Mouse (Mus musculus) brain, embryonic 14.5 days (tissue): ENCODE measurements around the gene Pa2g4. TPM values are rescaled to one million over a fixed set of nuclear protein-coding genes. Genes with fewer than 3 reads are reported as not detected.

ENCODE experiments used
- DNase-seq: peaks from one replicate; pipeline ENCODE4 v3.0.0-alpha.2; 2011; ENCODE audit warnings: low read depth
- CTCF ChIP-seq: fragments of 200-500 bp; IDR thresholded peaks from 2 replicates; pipeline ENCODE4 v1.5.1; 2012; ENCODE audit warnings: inconsistent platforms, mild to moderate bottlenecking, moderate library complexity, borderline replicate concordance; ENCODE audit not compliant: insufficient read depth, insufficient read length; ENCODE audit errors: extremely low read depth
- POLR2A ChIP-seq: fragments of 200-500 bp; IDR thresholded peaks from 2 replicates; pipeline ENCODE4 v1.6.1; 2012; ENCODE audit warnings: mild to moderate bottlenecking, inconsistent platforms, borderline replicate concordance; ENCODE audit not compliant: poor library complexity, insufficient read depth, insufficient read length, severe bottlenecking; ENCODE audit errors: extremely low read depth
- polyA plus RNA-seq: library from polyadenylated mRNA; depleted of rRNA; stranded (reverse); fragments of >200 nt; gene quantifications from 2 replicates; pipeline ENCODE4 v1.2.3, GENCODE M21; 2012

The Pa2g4 gene
- polyA plus RNA-seq, 1 experiment, result 123 TPM

DNA sequence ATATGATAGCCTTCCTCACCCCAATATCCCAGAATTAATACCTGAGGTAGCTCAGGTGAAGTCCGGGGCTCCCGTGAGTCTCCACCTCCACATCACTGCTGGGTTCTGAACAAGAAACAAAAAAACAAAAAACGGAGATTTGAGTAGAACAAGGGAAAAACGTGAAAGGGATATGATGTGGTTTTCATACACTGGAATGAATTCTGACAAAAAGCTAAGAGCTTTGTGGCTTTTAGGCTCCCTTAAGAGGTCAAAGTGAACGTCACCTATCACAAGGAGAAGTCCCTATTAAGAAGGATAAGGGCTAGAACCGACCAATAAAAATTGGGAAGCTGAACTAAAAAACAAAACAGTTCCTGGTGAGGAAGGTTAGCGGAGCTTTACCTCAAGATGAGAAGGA, 19.0 kb downstream of the Pa2g4 start:
- TF ChIP-seq POLR2A (no peak), CTCF (no peak)
- DNase-seq, result no peak

GRCm38 (mm10) chr10:128546361-128546760, 19.4 kb downstream of the Pa2g4 start:
- TF ChIP-seq POLR2A, result no peak
- peak; percentile 51; the same call in 1 of the 2 replicates for TF ChIP-seq CTCF
- DNase-seq, result peak; percentile 78

GRCm38 (mm10) chr10:128545570-128545898, 20.3 kb downstream of the Pa2g4 start:
- no peak for DNase-seq
- TF ChIP-seq POLR2A (no peak), CTCF (no peak)

DNA sequence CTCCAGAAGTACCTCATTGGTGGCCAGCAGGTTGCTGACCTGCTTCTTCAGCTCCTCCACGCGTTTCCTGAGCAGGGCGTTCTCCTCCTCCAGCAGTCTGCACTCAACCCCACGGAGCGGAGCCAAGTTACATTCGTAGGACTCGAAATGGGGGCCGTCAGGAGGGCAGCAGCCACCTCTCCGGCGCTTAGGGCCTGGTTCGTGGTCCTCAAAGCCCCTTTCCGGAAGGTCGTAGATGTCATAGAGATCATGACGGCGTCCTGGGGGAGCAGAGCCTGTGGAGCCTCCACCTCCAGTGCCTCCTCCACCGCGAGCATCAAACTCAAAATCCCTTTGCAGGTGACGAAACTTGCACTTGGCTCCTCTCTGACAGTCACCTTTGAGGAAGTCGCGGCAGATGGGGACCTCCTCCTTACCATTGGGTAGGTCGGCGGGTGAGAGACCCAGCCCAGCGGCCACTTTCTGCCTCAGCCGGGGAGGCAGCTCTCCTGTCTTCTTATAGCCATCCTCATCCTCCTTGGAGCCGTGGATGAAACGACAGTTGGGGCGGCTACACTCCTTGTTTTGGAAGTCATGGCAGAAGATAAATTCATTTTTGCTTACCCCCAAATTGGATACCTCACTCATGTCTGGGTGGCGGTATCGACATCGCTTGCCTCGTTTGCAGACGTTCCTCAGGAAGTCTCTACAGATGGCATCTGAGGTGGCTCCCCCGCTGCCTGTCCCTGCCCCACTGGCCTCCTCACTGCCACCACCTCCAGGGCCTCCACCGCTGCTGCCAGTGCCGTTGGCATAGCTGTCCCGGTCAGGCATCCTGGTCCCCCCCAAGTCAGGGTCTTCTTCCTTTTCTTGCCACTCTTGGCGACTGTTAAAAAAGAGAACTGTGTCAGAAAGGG, 20.9 kb downstream of the Pa2g4 start:
- TF ChIP-seq POLR2A (no peak), CTCF (no peak)
- DNase-seq, result no peak

DNA sequence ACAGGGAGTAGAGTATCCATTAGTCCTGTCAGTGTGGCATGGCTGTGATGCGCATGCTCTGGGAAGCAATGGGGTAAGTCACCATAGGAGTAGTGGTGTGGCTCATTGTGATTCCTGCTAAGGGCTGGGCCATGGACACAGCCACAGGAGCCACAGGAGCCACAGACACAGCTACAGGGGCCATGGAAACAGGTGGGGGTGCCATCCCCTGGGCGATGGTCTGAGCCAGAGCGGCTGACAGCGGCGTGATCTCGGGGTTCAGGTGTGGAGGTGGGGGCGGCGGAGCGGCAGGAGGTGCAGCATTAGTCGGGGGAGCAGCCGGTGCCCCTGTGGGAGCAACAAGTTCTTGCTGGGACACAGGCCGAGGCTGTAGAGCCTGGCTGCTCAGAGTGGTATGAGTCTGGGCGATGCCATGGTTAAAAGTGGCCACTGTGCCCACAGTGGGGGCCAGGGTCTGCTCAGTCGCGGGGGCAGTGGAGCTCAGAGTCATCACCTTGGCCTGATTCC, 21.6 kb downstream of the Pa2g4 start:
- DNase-seq, result no peak
- TF ChIP-seq POLR2A, result no peak
- no peak for TF ChIP-seq CTCF

GRCm38 (mm10) chr10:128543100-128543499, 22.7 kb downstream of the Pa2g4 start:
- DNase-seq, result no peak
- TF ChIP-seq POLR2A (no peak), CTCF (no peak)

DNA sequence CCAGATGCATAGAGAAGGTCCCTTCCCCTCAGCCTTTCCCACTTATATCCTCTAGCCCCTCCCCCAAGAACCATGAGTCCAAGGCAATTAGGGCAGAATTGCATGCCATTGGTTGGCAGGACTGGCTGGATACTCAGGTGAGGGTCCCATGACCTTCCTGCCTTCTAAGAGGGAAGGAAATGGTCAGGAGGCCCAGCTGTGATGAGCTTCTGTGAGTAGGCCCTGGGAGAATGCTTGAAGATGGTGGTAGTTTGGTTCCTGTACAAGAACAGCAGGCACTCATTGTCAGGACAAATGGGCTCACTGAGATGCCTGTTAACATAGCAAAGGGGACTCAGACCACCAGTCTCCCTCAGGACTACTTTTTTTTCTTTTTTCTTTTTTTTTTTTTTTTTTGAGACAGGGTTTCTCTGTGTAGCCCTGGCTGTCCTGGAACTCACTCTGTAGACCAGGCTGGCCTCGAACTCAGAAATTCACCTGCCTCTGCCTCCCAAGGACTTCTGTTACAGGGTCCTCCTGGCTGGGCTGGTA, 27.4 kb downstream of the Pa2g4 start:
- DNase-seq, result no peak
- no peak for TF ChIP-seq POLR2A
- no peak for TF ChIP-seq CTCF

- TF ChIP-seq POLR2A (no peak), CTCF (peak; percentile 89)
- DNase-seq, result peak; percentile 91
Observed at GRCm38 (mm10) chr10:128536266-128536940, 29.4 kb downstream of the Pa2g4 start.

DNA sequence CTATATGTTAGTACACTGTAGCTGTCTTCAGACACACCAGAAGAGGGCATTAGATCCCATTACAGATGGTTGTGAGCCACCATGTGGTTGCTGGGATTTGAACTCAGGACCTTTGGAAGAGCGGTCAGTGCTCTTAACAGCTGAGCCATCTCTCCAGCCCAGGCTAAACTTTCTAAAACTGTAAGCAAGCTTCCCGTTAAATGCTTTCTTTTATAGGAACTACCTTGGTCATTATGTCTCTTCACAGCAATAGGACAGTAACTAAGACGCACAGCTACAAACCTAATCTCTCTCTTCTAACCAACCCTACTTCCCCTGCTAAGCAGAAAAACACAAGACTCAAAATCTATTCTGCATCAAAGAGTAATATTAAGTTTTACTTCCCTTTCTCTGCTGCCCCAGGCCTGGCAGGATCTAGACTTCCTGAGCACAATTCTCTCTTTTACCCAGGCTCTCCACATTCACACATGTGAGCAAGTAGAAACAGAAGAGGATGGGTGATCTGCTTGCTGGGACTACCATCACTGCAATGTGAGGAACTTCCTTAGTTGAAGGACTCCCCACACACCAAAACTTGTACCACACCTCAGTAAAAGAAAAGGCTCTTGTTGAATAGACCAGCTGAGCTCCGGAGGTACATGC, 30.0 kb downstream of the Pa2g4 start:
- DNase-seq, result no peak
- no peak for TF ChIP-seq POLR2A
- TF ChIP-seq CTCF, result no peak

- no peak for DNase-seq
- TF ChIP-seq POLR2A (no peak), CTCF (no peak)
Observed at GRCm38 (mm10) chr10:128535206-128535605, 30.6 kb downstream of the Pa2g4 start.

- no peak for DNase-seq
- TF ChIP-seq POLR2A (no peak), CTCF (no peak)
Observed at GRCm38 (mm10) chr10:128526366-128527356, 39.1 kb downstream of the Pa2g4 start.
